Mouse (Mus musculus): Measurements from ENCODE around the gene Ly6g6d.

DNA sequence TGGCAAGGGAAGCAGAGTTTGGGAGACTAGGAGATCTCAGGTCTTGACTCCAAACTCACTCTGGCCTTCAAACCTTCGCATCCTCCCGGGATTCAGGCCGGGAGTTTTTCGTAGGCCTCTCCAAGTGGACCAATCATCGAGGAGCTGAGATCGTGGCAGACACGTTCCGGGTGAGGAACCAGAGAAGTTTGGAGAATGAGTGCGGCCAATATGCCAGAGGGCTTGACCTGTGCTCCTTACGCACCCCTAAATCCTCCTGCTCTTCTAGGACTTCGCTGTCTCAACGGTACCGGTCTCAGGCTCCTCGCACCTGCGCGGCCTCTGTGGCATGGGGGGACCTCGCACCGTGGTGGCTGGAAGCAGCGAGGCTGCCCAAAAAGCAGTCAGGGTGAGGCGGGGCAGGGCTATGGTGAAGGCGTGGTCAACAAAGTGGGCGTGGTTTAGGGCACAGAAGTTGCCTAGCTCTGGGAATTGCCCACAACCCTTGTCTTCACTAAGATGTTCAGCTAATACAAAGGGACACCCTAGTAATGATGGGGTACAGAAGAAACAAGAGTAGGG lies 17.0 kb downstream of the Ly6g6d start:
- no peak for TF ChIP-seq CTCF (IDR thresholded peaks at IDR 0.05)
- no peak for TF ChIP-seq EP300 (IDR thresholded peaks at IDR 0.05; ENCODE audit: insufficient read depth, low read depth, low read length)

Data from heart, adult 2 months (tissue).